Mouse (Mus musculus) forelimb bud, embryonic 11.5 days (tissue): ENCODE results near the gene Bcl3.

Experiments used
- DNase-seq: peaks from one replicate; pipeline ENCODE4 v3.0.0-alpha.2; 2012; ENCODE audit warnings: low read depth, low spot score

Bcl3 gene

GRCm38 (mm10) chr7:19769434-19770374 lies 52.9 kb downstream of the Bcl3 start:
- no peak for DNase-seq

DNA sequence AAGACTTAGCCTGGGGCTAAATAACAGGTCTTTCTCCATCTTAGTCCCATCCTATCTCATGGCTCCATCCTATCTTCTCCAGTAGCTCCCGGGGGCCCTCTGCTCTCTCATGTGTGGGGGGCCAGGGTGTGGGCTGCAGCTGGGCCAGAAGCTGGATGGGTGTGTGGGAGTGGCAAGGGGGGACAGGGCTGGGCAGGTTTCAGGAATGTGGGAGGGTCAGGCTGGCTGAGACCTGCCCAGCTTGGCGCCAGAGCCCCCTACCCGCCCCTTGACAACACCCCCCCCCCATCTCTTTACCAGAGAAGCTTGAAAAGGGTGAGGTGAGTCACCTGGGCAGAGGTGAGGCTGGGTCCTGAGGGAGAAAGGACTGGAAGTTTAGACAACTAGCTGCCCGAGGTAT lies 53.6 kb downstream of the Bcl3 start:
- DNase-seq: no peak

GRCm38 (mm10) chr7:19768251-19768650 lies 54.3 kb downstream of the Bcl3 start:
- DNase-seq: no peak

GRCm38 (mm10) chr7:19764581-19764980 lies 58.0 kb downstream of the Bcl3 start:
- no peak for DNase-seq

DNA sequence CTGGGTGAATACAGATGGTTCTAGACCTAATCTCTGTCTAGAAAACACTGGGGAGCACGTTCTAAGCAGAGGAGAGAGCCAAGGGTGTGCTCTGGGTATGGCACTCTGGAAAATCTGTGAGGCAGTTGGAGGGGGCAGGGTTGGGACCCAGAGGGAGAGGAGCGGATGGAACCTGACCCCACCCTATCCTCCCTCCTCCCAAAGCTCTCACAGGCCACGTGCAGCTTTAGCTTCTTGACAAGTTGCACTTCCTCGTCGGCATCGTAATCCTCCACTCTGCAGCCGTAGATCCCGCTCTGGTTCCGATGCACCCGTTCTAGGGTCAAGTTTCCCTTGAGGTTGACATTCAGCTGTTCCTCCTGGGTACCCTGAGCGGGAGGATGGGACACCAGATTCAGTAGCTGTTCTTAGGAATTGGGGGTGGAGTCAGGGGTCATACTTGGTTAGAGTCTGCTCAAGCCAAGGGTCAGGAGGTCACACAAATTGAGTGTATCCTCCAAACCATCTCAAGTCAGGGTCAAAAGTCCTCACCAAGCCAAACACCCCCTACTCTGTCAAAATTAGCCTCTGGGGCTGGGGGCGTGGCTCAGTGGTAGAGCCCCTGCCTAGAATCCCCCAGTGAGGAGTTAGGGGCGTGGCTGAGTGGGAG lies 58.6 kb downstream of the Bcl3 start:
- DNase-seq: no peak

DNA sequence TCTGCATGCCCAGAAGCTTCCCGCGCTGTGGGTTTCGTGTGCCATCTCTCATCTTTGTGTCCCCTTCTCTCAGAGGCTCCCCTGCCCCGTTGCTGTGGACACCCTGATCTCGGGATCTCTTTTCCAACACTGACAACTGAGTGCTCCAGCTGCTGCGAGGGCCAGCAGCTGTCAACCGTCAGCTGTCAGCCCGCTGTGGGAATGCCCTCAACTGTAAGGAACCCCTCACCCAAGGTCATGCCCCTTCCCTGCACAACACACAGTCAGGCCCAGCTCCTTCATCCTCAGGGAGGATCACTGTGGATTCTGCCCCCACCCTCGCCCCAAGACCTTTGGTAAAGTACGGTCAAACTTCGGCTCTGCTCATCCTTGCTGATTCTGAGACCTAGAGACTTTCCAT lies 60.3 kb downstream of the Bcl3 start:
- no peak for DNase-seq

DNA sequence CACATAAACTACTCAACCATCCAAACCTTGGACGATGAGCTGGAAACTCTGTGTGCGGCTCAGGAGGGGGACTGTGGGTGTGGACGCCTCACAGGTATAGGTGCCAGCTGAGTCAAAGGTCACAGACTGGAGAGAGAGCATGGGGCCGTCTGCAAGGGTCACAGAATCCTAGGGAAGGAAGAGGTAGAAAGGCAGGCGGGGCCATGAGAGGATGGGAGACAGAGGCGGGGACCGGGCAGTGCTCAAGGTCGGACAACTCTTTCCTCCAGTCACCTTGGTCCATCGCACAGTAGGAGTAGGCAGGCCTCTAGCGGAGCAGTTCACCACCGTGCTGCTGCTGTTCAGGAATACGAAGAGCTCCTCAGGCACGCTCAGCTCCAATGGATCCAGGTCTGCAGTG lies 62.5 kb downstream of the Bcl3 start:
- no peak for DNase-seq

DNA sequence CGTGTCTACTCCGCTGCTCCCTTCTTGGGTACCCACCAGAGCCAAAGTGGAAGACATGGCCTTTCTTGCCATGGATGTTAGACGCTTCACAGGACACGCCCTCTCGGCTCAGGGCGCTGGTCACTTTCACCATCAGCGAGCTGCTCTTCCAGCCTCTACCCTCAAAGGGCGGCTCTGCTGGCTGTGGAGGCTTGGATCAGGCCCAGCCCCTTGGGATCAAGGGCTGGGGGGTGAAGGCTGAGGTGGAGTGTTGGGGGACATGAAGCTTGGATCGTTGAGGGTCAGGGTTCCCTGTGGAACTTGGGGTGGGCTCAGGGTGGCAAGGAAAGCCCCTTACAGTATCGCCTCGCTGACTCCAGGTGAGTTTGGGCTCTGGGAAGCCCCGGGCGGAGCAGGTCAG lies 63.9 kb downstream of the Bcl3 start:
- DNase-seq: no peak
